Mouse (Mus musculus): ENCODE results near the gene Gna14. TPM values are rescaled to one million over a fixed set of nuclear protein-coding genes. Genes with fewer than 3 reads are reported as not detected.

The Gna14 gene
- polyA plus RNA-seq, 1 experiment from 2014 or later: 0.45 TPM

- no peaks in the 10 kb centered on the region for H3K9me3 ChIP-seq
- no peak overlapping the region for H3K9ac ChIP-seq
- H3K4me3 ChIP-seq: no peak overlapping the region
- no peaks in the 10 kb centered on the region for H3K27me3 ChIP-seq
- no peak for ATAC-seq (ENCODE audit: low read depth)
- H3K4me1 ChIP-seq (replicated peaks): no peaks in the 10 kb centered on the region
- no peak overlapping the region for H3K27ac ChIP-seq (replicated peaks)
- H3K36me3 ChIP-seq: no peaks in the 10 kb centered on the region
- no peak overlapping the region for H3K4me2 ChIP-seq
These were observed 189.4 kb downstream of the Gna14 start for GRCm38 (mm10) chr19:16624994-16625393.

GRCm38 (mm10) chr19:16625610-16626395, 190.2 kb downstream of the Gna14 start:
- Histone ChIP-seq H3K36me3 (no peaks in the 10 kb centered on the region), H3K4me2 (no peak overlapping the region), H3K9me3 (no peaks in the 10 kb centered on the region), H3K27me3 (no peaks in the 10 kb centered on the region), H3K27ac (replicated peaks) (no peak overlapping the region), H3K4me3 (no peak overlapping the region), H3K9ac (no peak overlapping the region), H3K4me1 (replicated peaks) (no peaks in the 10 kb centered on the region)
- WGBS: 30% methylated on average over 14 of the region's 14 CpGs
- ATAC-seq (ENCODE audit: low read depth): peak; percentile 27; the same call in 1 of the 2 replicates

Measured in neural tube, embryonic 13.5 days (tissue).